Mouse (Mus musculus) frontal cortex, adult (tissue): ENCODE data around the gene Gm17093.
"Not testable (repeated sequence)": the region's sequence is repeated elsewhere in the genome, so short reads cannot be mapped to it uniquely, and the experiment has no call there.

Experiments used
- ATAC-seq: cut with Nextera tagmentation; 2 replicates; pipeline ENCODE4 v1.9.2; 2017; ENCODE audit warnings: mild to moderate bottlenecking, moderate library complexity, mixed read lengths; ENCODE audit not compliant: low TSS enrichment

Gm17093 gene

GRCm38 (mm10) chr14:44517976-44518375 is at the start of gene Gm17093:
Gene Gm17093 (plus strand): TSS chr14:44518276.
- ATAC-seq = not testable (repeated sequence)

- ATAC-seq = not testable (repeated sequence)
Observed at GRCm38 (mm10) chr14:44492163-44492562, 25.9 kb upstream of the Gm17093 start, which contains the start of gene BC061237. Gene BC061237 (plus strand): TSS chr14:44492463.

DNA sequence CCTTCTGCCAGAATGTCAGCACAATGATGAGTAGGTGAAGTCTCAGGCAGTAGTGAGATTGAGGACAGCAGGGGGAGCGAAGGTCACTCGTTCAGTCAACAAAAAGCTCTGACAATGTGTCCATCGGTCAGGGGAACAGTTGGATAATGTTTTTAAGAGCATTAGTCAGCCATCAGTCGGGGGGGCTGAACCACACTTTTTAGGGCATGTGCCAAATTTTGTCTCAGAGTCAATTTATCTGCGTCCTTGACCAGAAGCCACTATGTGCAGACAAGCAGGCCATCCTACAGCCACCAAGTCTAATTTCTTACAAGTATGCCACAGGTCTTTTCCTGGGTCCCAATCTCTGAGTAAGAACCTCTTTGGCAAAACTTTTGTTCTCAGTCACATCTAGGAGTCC is 29.9 kb downstream of the Gm17093 start:
- ATAC-seq = not testable (repeated sequence)
